In the genomic region with DNA sequence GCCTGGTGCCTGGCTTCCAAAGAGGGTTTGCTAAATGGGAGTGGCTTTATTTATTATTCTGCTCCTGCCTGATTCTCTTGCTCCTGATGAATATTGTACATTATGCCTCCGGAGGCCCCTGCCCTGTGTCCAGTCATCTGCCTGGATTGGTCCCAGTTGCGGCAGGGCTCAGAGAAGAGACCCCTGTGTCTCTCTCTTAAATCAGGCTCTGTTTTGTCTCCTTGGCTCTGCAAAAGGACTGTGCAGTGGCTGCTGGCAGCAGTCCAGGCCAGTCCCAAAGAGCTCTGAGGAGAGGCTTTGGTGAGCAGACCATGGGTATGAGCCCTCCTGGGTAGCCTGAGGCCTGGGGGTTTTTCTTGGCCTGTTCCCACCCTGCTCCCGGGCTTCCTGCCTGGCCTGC, we compare ENCODE assay signal across 9 mouse cellular contexts.
DNase-seq lines count a peak whose midpoint lies in the region; ATAC-seq lines count a peak whose summit lies in the region.
"Had no signal": no experiment of that assay in that cellular context is flagged by ENCODE, and none has a peak within 500 bp of the region (broad histone marks: within the 10 kb centered on the region; RNA-seq: fewer than 3 reads in every experiment).

No protein-coding gene starts in this region.

- H3K9me3 ChIP-seq in liver, embryonic 12.5 days (replicated peaks), result no peaks in the 10 kb centered on the region

- peaks cover 11% of the 10 kb centered on the region; the same call in 1 of the 2 replicates for H3K36me3 ChIP-seq in liver, embryonic 12.5 days
- H3K36me3 ChIP-seq: G1E had no signal

- peaks cover 8% of the 10 kb centered on the region; the same call in 1 of the 2 replicates for H3K27me3 ChIP-seq in liver, embryonic 12.5 days (replicated peaks)

- ATAC-seq in liver, embryonic 12.5 days, result no peak

- no peak overlapping the region for H3K4me3 ChIP-seq in liver, embryonic 12.5 days

- peak; percentile 72 for DNase-seq in kidney, postnatal 10 days
- DNase-seq in kidney, adult 9 months, result no peak
- peak; percentile 4 for DNase-seq in cerebellum, adult 8-10 months
- DNase-seq in gastrocnemius, postnatal 10 days, result peak; percentile 69
- peak; percentile 47 to 78 for DNase-seq in layer of hippocampus, postnatal 14 days (ENCODE audit: low spot score in 2 of 2)
- DNase-seq in right cerebral cortex, postnatal 10 days (ENCODE audit: low spot score in 2 of 2), result peak; percentile 86 to 87
- DNase-seq in spleen, adult 12 weeks (ENCODE audit: low spot score), result no peak

- no peak overlapping the region for H3K9ac ChIP-seq in liver, embryonic 12.5 days

- 78% methylated on average over 3 of the region's 3 CpGs for WGBS in liver, embryonic 12.5 days (ENCODE audit: insufficient replicate concordance)

- no peak overlapping the region for H3K4me2 ChIP-seq in liver, embryonic 12.5 days

- 0 out of 2 replicates have a peak, but pooled peaks cover 9% of the 10 kb centered on the region for H3K4me1 ChIP-seq in liver, embryonic 12.5 days

- H3K27ac ChIP-seq in liver, embryonic 12.5 days, result no peak overlapping the region

Comparison
In these comparisons a context has a peak if more than half of its experiments do, and no peak if none do; other contexts are left out.
1. DNase-seq: peak in kidney, postnatal 10 days (single experiment), cerebellum, adult 8-10 months (single experiment), gastrocnemius, postnatal 10 days (single experiment), layer of hippocampus, postnatal 14 days (2 of 2) and right cerebral cortex, postnatal 10 days (2 of 2); none in kidney, adult 9 months (single experiment) and spleen, adult 12 weeks (single experiment).